Mouse (Mus musculus): ENCODE measurements around the gene Ptprd.

GRCm38 (mm10) chr4:76361546-76361945, 1850.2 kb downstream of the Ptprd start:
- no peak for TF ChIP-seq CTCF (IDR thresholded peaks at IDR 0.05; ENCODE audit: insufficient read depth, low read depth, low read length)
- TF ChIP-seq POLR2A (IDR thresholded peaks at IDR 0.05; ENCODE audit: insufficient read depth, low read depth, low read length), result no peak

Measured in olfactory bulb, adult 2 months (tissue).